Mouse (Mus musculus) embryo, embryonic 10 days (tissue): Measurements from ENCODE around the gene Spag5.

Experiments
- DNase-seq: peaks from one replicate; pipeline ENCODE4 v3.0.0-alpha.2; 2015; ENCODE audit warnings: low spot score

Gene Spag5

DNA sequence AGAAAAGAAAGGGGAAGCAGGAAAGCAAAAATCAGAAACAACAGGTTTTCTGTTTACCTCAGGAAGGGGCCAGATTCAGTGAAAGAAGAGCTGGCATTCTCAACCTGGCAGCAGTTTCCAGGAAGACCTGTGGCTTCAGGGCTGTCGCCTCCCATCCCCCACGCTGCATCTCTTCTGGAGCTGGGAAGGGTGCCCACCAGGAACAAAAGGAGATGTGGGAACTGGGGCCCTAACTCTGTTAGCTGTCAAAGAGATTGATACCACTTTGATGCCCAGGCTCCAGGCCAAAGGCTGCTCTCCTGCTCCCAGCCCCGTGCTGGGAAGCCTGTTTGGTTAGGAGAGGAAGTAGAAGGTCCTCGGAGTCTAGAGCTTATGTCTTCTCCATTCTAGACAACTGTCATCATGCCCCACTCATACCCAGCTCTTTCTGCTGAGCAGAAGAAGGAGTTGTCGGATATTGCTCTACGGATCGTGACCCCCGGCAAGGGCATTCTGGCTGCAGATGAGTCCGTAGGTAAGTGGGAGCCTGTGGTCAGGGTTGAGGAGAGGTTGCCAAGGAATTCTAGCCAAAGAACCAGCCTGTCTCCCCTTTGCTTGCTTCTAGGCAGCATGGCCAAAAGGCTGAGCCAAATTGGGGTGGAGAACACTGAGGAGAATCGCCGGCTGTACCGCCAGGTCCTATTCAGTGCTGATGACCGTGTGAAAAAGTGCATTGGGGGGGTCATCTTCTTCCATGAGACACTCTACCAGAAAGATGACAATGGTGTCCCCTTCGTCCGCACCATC, 22.9 kb downstream of the Spag5 start:
- no peak for DNase-seq

DNA sequence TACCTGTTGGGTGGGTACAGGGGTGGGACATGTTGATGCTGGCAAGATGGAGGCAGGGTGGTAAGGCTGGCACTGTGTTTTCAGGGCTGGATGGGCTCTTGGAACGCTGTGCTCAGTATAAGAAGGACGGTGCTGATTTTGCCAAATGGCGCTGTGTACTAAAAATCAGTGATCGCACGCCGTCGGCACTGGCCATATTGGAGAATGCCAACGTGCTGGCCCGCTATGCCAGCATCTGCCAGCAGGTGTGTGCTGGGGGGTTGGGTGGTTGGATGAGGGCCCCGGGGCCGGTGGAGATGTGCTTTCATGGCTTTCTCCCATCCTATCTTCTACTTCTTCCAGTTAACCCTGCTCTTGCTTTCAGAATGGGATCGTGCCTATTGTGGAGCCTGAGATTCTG, 23.6 kb downstream of the Spag5 start:
- no peak for DNase-seq

DNA sequence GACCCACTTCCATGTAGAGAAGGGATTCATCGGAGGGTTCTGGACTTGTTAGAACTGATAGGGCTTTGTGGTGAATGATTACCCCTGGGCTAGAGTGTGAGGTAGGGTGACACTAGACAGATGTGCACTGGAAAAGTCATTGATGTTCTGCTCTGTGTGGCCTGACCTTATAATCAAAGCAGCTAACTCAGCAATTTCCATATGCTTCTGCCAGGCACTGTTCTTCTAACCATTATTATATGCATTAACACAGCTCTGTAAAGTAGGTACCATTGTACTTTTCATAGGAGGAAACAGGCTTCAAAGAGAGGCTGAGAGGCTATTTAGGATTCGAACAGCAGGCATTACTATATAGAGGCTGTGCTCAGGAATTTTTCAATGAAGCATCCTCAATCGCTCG, 25.9 kb downstream of the Spag5 start:
- DNase-seq: no peak

DNA sequence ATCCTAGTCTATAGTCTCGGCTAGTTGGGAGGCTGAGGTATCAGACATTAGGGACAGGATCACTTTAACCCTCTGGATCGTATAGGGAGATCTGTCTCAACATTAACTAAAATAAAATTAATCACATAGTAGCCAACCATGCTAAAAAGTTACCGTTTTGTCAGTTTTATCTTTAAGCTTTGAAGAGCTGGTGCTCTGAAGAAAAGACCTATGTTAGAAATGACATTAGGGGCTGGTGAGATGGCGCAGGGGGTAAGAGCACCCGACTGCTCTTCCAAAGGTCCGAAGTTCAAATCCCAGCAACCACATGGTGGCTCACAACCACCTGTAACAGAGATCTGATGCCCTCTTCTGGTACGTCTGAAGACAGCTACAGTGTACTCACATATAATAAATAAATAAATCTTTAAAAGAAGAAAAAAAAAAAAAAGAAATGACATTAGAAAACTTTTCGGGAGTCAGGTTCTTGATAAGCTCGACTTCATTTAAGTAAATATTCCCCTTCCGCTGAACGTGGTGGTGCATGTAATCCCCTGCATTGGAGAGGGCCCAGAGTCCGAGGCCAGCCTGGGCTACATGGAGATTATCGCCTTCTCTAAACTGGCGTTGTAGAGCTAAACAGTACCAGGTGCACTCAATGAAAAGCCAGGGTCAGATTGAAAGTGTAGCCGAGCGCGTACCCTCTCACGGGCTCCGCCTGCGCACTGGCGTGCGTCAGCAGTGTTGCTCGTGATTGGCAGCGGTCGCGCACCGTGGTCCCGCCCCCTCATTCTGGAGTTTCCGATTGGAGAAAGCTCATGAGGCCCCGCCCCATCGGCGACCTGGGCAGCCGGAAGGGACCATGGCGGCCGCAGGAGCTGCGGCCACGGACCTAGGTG, 26.5 kb downstream of the Spag5 start, which contains the start of gene Pigs:
TSS of gene Pigs (plus strand) at position 782 of the 878 bp plus-strand sequence.
- peak; percentile 98 for DNase-seq

DNA sequence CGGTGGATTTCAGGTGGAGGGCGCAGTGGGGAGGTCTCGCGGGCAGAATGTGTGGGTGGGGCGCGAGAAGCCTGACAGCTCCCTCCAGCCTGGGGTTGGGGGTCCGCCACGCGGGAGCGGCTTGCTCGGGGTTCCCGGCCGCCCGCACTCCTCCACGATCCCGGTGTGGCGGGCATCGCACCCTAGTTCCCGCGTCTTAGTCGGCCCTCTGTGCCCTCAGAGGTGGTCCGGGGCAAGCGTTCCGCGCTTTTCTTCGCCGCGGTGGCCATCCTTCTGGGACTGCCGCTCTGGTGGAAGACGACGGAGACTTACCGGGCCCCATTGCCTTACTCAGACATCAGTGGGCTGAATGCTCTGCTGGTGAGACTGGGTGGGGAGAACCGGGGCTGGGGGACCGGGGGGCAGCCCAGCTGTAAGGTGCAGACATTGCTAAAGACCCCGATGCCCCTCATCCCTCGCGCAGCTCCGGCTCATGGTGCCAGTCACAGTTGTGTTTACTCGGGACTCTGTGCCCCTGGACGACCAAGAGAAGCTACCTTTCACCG, 27.3 kb downstream of the Spag5 start:
- peak; percentile 25 for DNase-seq

DNA sequence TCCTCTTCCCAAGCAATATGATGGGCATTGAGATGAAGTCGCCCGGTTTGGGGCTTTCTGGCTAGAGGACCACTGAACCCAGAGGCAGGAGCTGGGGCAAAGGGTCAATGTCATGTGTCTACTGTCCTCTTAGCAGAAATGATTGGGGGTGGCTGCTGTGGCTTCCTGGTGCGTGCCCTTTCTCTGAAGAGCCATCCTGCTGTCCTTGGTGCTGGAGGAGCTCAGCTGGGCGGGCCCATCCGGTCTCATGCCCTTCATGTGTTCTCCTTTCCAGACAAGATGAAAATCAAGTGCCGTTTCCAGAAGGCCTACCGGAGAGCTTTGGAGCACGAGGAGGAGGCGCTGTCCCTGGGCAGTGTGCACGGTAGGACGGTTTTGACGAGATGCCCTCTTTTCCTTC, 31.3 kb downstream of the Spag5 start:
- no peak for DNase-seq

DNA sequence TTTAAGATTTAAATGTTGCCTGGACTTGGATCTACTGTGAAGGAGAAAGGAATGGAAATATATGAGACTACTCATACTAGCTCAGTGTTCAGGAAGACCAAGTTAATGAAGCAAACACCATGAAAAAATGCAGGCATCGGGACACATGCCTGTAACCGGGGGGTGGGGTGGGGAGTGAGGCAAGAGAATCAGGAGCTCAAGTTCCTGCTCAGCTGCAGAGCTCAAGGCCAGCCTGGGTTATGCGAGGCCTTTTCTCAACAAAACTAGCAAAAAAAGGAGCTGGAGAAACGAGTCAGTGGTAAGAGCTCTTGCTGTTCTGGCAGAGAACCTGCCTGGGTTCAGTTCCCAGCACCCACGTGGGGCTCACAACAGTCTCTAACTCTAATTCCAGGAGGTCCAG, 32.7 kb downstream of the Spag5 start:
- DNase-seq: no peak

DNA sequence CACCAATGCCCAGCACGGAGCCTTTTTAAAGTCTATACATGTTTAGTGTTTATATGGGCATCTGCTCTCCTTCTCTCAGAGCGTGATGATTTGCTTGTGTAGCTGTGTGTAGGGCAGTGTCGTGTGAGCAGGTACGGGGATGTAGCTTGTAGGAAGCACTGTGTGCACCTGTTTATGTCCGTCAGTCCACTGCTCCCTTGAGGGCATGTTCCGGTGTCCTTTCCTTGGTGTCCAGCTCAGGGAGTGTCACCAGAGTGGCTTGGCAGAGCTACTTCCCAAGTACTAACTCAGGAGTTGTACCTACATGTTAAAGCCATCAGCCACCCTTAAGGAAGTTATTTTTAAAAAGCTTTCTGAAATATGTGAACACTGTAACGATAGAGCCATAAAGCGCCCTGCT, 35.7 kb downstream of the Spag5 start:
- no peak for DNase-seq

DNA sequence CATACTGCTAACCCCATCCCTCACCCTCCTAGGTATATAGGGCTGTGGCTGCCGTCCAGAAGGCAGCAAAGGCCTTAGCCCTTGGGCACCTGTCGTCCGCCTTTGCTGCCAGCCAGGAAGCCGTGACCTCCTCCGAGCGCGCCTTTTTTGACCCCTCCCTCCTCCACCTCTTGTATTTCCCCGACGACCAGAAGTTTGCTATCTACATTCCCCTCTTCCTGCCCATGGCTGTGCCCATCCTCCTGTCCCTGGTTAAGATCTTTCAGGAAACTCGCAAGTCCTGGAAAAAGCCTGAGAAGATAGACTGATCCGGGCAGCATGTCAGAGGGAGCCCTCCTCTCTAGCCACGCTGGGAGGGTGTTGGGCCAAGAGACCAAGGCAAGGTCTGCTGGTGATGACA, 40.4 kb downstream of the Spag5 start:
- no peak for DNase-seq

DNA sequence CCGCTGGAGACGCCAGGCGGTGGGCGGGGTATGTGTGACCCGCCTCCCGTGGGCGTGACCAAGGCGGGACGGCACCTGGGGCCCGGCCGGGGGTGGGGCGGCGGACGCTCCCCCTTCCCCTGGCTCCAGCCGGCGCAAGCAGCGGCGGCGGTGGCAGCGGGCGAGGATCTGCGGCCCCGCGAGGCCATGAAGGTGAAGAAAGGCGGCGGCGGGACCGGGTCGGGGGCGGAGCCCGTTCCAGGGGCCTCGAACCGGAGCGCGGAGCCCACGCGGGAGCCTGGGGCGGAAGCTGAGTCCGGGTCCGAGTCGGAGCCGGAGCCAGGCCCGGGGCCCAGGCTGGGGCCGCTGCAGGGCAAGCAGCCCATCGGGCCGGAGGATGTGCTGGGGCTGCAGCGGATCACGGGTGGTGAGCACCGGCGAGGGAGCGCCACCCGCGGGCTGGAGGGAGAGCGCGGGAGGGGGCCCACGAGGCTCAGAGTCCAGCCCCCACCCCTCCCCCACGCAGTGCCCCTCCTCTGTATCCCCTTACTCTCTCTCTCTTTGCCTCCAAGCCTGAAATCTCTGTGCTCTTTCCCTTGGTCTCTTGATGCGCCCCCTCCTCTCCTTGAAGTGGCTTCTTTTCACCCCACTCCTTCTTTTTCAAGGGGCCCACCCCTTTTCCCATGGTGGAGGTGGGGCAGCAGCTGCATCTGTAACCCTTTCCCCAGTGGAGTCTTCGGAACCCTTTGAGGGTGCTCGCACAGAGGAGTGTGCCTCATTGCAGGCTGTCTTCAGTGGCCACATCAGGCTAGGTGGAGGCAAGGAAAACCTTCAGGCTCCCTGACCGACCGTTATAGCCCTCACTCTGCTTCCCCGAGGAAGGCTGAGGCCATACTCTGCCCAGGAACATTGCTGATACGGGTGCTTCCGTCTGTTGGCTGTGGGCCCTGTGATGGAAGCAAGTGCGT, 42.3 kb downstream of the Spag5 start, which contains the start of gene Unc119:
TSS of gene Unc119 (plus strand) at position 102 of the 947 bp plus-strand sequence.
- peak; percentile 84 for DNase-seq

DNA sequence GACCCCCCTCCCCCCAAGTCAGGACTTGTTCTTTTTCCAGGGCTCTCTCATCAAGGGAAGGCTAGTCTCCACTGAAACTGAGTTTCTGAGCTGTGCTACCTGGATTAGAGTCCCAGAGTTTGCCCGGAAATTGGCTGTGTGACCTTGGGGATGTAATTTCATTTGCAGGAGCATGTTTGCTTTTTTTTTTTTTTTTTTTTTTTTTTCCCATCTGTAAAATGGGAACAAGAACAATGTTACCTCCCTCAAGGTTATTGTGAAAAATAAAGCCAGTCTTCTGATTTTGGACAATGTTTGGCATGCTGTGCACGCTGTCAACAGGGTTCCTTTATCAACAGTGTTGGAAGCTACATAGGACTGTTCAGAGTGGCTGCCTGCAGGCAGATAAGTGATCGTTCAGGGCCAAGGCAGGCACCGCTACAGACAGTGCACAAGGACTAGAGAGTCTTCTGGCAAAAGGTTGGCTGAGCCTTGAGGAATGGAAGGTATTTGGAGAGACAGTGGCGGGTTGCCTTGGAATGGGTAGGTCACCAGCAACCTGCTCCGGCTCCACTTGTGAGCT, 43.1 kb downstream of the Spag5 start:
- DNase-seq: no peak

DNA sequence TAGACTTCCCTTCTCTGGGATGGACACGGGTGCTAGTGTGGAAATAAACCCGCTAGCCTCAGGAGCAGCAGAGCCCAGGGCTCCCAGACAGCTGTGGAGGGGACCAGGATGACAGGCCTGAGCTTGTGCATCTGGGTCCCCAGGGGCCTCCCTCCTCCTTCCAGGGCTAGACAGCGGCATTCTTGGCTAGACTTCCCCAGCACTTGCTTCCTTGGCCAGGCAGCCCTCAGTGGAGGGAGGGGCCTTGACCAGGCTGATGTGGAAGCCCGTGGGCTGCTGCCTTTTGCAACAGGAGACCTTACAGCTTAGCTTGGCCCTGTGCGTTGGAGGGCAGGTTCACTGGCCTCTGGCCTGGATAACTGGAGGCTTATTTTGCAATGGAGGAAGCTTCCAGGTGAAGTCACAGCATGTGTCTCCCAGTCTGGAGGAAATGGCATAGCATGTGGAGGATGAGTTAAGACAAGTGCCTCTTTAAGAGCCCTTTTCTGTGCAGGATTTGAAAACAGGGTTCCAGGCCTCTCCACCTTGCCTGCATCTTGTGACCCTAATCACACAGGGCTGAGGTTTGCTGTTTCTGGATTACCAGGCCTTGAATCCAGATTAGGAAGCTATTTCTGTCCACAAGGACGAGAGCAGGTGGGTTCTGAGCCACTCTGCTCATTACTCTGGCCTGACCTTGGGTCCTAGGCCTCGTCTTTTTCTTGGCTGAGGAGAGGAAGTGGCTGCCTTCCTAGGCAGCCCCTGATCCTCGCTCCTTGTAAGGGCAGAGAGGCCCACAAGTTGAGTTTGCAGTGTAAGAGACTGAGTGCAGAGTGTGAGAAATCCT, 43.8 kb downstream of the Spag5 start:
- DNase-seq: no peak

DNA sequence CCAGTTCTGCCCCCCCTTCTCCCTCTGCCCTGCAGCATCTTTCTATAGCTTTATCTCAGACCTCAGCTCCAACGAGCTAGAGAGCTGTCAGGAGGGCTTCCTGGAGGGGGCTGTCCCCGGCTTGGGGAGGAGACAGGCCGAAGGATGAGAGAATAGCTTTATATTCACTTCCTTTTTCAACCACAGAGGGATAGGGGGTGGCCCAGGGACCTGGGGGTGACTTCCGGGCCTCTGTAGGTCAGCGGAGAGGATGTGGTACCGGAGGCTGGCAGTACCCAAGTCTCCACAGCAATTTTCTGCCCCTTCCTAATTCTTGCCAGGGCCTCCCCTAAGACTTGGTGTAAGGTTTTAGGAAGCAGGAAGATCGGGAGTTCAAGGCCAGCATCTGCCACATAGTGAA, 44.5 kb downstream of the Spag5 start:
- DNase-seq: no peak

DNA sequence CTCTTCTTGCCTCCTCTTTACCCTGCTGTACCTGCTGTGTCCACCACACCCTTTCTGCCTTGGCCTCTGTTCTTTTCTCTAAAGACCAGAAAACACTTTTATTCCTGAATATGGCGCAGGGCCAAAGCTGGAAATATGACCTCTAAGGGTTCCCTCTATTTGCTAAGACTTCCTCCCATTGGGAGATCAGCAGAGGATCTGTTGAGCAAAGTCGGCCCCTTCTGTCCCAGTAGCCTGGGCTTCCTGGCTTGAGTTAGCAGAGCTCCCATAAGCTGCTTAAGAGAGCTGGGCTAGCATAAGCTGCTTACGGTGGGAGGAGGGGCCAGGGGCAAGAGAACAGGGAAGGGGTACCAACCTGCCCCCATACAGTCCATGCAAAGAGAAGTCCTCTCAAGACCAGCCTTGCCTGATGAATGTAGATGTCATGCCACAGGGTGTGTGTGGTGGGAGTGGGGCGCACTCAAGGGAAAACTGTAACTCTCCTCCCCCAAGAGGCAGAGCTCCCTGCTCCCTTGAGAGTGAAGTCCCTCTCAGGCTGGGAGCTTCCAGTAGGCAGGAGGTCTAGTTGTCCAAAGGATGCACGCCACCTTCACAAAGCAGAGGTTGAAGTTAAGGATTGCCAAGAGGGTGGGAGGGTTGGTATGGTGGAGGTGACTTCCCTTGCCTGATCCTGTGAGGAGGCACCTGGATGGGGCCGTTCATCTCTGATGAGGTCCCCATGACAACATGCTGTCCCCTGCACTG, 45.2 kb downstream of the Spag5 start:
- no peak for DNase-seq

DNA sequence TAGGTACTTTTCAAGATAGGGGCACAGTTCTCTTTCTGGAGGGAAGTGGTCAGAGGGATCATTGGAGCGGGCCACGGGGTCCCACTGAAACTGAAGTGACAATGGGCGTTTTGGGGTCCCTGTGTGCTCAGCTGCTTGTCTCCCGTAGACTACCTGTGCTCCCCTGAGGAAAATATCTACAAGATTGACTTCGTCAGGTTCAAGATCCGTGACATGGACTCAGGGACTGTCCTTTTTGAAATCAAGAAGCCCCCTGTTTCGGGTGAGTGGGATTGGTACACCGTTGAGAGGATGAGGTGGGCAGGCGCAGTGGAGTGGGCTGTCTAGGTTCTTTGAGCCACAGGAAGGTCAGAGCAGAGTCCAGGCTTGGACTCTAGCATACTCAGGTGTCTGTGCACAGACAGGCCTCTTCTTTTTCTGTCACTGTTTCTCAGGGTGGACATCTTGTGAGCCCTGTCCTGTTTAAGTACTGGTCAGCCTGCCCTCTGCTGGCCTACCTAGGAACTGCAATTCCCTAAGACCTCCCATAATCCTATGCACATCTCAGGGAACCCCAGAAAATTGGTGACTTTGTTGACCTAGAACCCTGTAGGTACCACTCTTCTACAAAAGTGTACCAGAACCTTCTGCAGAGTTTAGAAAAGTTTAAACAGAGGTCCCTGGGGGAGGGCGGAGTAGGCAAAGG, 45.9 kb downstream of the Spag5 start:
- peak; percentile 94 for DNase-seq

DNA sequence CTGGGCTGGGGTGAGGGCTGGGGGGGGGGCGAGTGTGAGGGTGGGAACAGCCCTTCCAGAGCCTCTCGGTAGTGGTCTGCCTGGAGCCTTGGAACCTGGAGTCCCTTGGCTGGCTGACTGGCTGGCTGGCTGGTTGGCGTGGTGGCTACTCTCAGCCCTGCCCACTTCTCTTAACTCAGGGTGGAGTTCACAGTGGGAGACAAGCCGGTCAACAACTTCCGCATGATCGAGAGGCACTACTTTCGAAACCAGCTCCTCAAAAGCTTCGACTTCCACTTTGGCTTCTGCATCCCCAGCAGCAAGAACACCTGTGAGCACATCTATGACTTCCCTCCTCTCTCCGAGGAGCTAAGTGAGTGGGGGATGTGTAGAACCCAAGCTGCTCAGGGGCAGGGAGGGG, 46.6 kb downstream of the Spag5 start:
- DNase-seq: no peak

DNA sequence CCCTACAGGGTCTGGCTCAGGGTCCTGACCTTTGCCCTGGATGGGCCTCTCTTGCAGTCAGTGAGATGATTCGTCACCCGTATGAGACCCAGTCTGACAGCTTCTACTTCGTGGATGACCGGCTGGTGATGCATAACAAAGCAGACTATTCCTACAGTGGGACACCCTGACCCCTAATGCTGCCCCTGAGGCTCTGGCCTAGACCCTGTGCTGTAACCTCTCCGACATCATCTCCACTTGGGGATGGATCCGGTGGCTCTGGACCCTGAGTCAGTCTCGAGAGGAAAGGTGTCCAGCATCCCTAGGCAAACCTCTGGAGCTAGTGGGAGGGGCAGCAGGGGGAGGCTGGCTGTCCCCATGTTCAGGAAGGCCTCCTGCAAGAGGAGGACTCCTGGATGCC, 47.1 kb downstream of the Spag5 start:
- DNase-seq: peak; percentile 26

DNA sequence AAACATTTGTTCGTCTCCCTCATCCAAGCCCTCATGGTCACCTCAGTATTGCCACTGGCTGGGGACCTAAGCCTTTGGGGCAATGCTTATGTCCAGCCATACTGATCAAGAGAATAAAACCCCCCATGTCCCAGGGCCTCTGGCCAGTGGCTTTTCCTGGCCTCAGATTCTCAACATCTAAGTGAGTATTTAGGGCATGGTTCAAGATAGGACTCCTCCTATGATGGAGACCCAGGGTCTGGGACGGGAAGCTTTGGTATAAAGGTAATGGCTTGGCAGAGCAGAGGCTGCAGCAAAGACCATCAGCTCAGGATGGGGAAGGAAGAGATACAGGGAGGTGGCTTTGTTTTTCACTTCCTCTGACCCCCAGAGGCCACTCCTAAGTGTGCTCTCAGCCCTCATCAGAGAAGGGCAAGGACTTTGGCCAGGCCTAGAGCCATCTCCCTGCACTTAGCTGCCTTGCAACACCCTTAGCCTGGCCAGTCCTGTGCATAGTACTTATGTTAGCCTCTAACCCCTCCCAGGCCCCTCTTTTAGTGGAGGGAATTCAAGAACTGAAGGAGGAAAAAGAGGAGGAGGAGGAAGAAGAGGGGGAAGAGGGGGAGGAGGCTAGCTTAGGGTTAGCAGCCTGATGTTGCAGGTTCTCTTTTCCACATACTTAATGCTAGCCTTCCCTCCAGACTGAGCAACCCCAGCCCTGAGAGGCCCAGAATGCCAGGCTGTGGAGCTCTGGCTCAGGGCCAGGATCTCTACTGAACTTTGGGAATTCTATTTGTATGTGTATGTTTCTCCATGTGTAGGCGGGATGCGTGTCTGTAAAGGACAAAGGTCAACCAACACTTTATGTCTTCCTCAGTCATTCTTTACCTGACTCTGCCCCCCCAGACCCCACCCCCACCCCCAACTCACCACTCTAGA, 48.4 kb downstream of the Spag5 start:
- DNase-seq: no peak
